Mouse (Mus musculus) adrenal gland, postnatal 36 days (tissue): ENCODE measurements around the gene Gm45717. TPM values are rescaled to one million over a fixed set of nuclear protein-coding genes. Genes with fewer than 3 reads are reported as not detected.

Experiments
- DNase-seq, 2 experiments: peaks; one replicate each; pipeline ENCODE4 v3.0.0; 2021; ENCODE audit warnings: mixed read lengths in 1 of 2
- total RNA-seq, 2 experiments: library from RNA; stranded (reverse); gene quantifications; 2 replicates each; pipeline ENCODE4 v1.2.3; 2021

Gene Gm45717
- total RNA-seq, 2 experiments from 2014 or later: not detected

- no peak for DNase-seq
Measured at GRCm38 (mm10) chr7:140905642-140906081, 50.1 kb downstream of the Gm45717 start.

DNA sequence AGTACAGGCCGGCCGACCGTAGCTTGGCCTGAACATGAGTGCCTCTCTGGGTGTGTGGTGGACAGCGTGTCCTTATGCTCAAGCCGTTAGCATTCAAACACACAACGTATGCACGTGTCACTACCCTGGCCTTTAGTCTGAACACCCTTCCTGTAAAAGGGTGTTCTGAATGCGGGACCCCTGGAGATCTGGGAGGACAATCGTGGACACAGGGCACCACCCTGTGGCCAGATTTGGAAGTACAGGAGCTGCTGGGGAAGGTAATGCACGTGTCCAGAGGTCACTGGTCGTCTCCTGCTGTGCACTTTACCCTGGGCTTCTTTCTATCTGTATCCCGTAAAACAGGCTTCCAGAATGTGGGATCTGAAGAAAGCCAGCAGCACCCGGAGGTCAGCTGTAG is 52.5 kb downstream of the Gm45717 start:
- DNase-seq: peak; percentile 80 to 85

DNA sequence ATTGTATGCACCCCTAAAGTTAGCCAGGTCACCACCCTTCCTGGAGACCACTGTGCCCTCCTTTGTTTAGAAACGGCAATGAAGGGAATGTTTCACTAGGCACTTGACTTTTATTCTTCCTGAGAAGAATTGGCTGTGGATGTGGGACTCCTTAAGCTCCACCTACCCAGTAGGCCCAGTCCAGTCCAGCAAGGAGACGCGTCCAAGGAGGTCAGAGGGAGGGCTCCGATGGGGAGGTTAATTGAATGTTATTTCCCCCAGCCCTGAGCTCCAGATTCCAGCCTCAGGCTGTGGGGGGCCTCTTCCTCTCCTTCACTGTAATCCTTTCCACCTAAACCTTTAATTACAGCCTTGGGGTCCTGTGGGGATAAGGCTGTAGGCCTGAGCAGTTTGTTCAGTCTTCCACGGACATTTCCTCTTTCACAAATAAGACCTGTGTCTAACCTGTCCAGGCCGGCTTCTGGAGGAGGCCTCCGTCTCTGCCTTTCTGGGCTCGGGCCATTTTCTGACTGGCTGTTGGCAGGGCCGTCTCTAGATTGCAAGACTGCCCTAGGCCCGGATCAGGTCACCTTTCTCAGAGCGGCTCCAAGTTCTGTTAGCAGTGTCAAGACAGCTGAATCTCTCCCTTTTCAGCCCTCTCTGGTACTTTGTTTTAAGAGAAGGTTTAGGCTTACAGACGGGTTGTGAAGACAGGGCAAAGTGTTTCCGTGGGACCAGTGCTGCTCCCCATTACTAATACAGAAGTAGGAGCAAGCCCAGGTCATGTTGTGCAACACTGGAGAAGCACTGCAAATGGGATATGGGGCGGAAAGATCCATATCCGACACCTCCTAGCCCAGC is 53.5 kb downstream of the Gm45717 start:
- no peak for DNase-seq

DNA sequence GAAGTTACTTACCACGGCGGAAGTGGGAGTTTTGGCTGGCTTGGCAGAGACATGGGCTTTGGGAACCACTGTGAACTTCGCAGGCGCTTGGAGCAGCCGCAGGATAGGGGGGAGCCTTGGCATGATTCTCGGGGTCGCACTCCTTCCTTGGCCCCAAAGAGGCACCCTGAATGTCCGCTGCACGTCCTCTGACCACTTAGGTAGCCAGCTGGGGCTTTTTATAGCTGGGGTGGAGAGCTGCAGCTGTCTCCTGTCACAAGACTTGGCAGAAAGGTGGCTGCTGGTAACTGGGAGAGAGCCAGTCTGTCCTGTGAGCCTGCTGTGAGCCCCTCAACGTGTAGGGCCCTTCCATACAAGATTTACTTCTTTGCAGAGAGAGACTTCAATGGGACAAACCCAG is 55.5 kb downstream of the Gm45717 start, which contains the start of gene Cox8b:
Gene Cox8b (minus strand): TSS at position 227 of the 400 bp plus-strand sequence.
- no peak for DNase-seq

Other genes starting within 250 kb of the Gm45717 start
- gene Cyp2e1, start 192.2 kb downstream of the Gm45717 start, total RNA-seq: 100 to 1,000 TPM; 251 to 279 TPM
- not detected for gene Syce1, start 168.1 kb downstream of the Gm45717 start, total RNA-seq
- 1 to 10 TPM; 2.7 to 3.4 TPM for gene Zfp941, start 133.8 kb downstream of the Gm45717 start, total RNA-seq
- under 1 TPM in 1 of 2 experiments, not detected in 1; 0.70 TPM for gene Urah, start 120.9 kb downstream of the Gm45717 start, total RNA-seq
- not detected for gene Scgb1c1, start 110.4 kb downstream of the Gm45717 start, total RNA-seq
- gene Odf3, start 108.1 kb downstream of the Gm45717 start, total RNA-seq: under 1 TPM in 1 of 2 experiments, not detected in 1; 0.26 TPM
- gene Gm45785, start 99.6 kb downstream of the Gm45717 start, total RNA-seq: 1 to 10 TPM in 1 of 2 experiments, not detected in 1; 1.3 TPM
- 10 to 100 TPM; 52.7 to 60.4 TPM for gene Ric8a, start 99.0 kb downstream of the Gm45717 start, total RNA-seq
- 10 to 100 TPM; 30.5 to 41.4 TPM for gene Bet1l, start 98.4 kb downstream of the Gm45717 start, total RNA-seq
- 100 to 1,000 TPM; 118 to 127 TPM for gene Psmd13, start 74.0 kb downstream of the Gm45717 start, total RNA-seq
- gene Sirt3, start 73.6 kb downstream of the Gm45717 start, total RNA-seq: 10 to 100 TPM; 31.3 to 33.8 TPM
- gene Cox8b, start 55.5 kb downstream of the Gm45717 start, total RNA-seq: 1,000 to 10,000 TPM in 1 of 2 experiments, 100 to 1,000 TPM in 1; 964 to 1,065 TPM
- 1 to 10 TPM in 1 of 2 experiments, under 1 TPM in 1; 0.99 to 1.1 TPM for gene Nlrp6, start 35.0 kb downstream of the Gm45717 start, total RNA-seq
- 10 to 100 TPM; 35.8 to 38.1 TPM for gene Pgghg, start 14.5 kb downstream of the Gm45717 start, total RNA-seq
- 1 to 10 TPM in 1 of 2 experiments, under 1 TPM in 1; 0.63 to 1.7 TPM for gene Ifitm5, start 5.6 kb downstream of the Gm45717 start, total RNA-seq
- 100 to 1,000 TPM; 430 to 633 TPM for gene Ifitm2, start 50 bp upstream of the Gm45717 start, total RNA-seq
- 1 to 10 TPM; 5.5 to 7.3 TPM for gene Ifitm1, start 11.3 kb upstream of the Gm45717 start, total RNA-seq
- 100 to 1,000 TPM; 135 to 191 TPM for gene Ifitm3, start 54.8 kb upstream of the Gm45717 start, total RNA-seq
- under 1 TPM in 1 of 2 experiments, not detected in 1; 0.99 TPM for gene Ifitm6, start 62.0 kb upstream of the Gm45717 start, total RNA-seq
- gene Gm17387, start 73.2 kb upstream of the Gm45717 start, total RNA-seq: not detected
- under 1 TPM; 0.83 to 0.95 TPM for gene B4galnt4, start 105.2 kb upstream of the Gm45717 start, total RNA-seq
- gene Pkp3, start 122.3 kb upstream of the Gm45717 start, total RNA-seq: 1 to 10 TPM; 1.4 to 1.5 TPM
- 1 to 10 TPM; 2.4 to 4.3 TPM for gene Sigirr, start 144.6 kb upstream of the Gm45717 start, total RNA-seq
- gene Ano9, start 161.9 kb upstream of the Gm45717 start, total RNA-seq: under 1 TPM; 0.30 TPM
- gene Ptdss2, start 166.4 kb upstream of the Gm45717 start, total RNA-seq: 10 to 100 TPM; 41.8 to 42.9 TPM
- 100 to 1,000 TPM; 265 to 371 TPM for gene Rnh1, start 216.9 kb upstream of the Gm45717 start, total RNA-seq
- gene Hras, start 238.1 kb upstream of the Gm45717 start, total RNA-seq: 10 to 100 TPM; 89.1 to 93.9 TPM
- 1 to 10 TPM; 4.7 to 8.8 TPM for gene Lrrc56, start 238.2 kb upstream of the Gm45717 start, total RNA-seq